Mouse (Mus musculus): ENCODE results near the gene Hmgn3.
"Not testable (repeated sequence)": the region's sequence is repeated elsewhere in the genome, so short reads cannot be mapped to it uniquely, and the experiment has no call there.

Gene Hmgn3

GRCm38 (mm10) chr9:83146446-83147188 is at the start of gene Hmgn3:
Gene Hmgn3 (minus strand): TSS chr9:83146685.
- DNase-seq (ENCODE audit: low spot score in 2 of 2) = peak; percentile 87 to 96

GRCm38 (mm10) chr9:83195765-83196164 is 49.3 kb upstream of the Hmgn3 start:
- no peak for DNase-seq (ENCODE audit: low spot score in 2 of 2)

DNA sequence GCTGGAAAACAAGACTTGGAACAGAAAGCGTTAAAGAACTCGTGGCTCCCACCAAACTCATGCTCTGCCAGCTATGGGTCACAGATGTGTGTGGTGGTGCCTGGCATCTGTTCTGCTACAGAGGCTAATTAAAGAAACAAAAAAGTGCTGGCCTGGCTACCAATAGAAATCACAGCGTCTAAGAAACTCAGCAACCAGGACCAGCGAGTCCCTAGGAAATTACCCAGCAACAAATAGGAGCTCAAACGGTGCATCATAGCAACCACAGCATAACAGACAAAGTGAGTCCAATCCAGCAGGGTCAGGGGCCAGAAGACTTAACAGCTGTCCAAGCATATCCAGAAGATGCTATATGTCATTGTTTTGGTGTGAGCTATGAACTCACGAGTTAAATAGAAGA is 48.5 kb upstream of the Hmgn3 start:
- no peak for DNase-seq (ENCODE audit: low spot score in 2 of 2)

GRCm38 (mm10) chr9:83187752-83188151 is 41.3 kb upstream of the Hmgn3 start:
- DNase-seq (ENCODE audit: low spot score in 2 of 2) = no peak

DNA sequence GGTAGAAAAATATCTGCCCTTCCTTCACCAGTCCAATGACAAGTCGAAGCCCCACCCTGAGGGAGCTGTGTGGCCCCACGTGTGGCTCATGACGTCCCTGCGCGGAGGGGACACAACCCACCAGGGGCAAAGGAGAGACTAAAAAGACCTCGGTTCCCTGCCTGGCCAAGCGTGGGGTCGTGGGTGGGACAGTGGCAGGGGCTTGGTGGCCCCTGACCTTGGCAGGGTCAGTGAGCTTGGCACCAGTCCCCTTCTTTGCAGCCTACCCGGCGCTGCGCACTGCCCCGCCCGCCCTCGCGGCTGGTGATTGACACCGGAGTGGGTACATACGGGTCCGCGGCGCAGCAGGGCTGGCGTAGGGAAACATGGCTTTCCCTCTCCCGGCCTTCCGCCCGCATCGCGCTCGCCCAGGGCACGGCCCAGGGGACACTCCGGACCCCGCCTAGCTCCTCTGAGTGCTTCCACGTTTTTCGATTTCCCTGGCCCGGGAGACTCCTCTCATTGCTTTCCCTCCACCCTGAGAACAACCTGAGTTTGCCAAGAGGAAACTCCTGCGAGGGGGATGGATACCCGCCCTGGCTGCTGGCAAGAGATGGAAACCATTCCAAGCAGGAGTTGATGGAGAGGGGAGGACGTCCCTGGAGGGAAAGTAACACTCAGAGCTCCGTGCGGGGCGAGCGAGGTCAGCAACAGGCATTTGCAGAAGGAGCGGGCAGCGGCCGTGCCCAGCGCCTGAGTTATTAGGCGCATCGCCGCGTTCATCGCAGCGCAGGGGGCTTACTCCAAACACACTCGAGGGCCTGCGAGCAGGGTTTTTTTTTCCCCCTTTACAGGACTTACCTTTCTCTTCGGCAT is 667 bp downstream of the Hmgn3 start:
- DNase-seq (ENCODE audit: low spot score in 2 of 2) = peak; percentile 32 to 78

- no peak for DNase-seq (ENCODE audit: low spot score in 2 of 2)
Observed at GRCm38 (mm10) chr9:83129831-83130230, 16.7 kb downstream of the Hmgn3 start.

DNA sequence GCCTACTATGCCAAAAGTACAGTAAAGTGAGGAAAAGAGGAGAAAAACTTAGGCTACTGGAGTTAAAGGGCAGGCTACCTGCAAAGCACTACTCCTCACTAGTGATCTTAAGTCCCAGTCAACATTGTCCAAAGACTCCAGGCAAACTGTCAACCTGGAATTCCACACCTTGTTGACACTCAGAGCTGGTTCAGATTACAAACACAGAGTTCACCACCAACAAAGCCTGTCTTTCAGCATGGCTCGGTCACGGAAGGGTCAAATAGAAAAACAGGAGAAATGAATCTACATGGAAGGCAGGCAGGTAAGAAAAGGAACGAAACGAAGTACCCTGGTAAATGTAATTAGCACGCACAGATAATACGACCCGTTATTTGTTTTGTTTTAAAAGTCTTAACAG is 18.6 kb downstream of the Hmgn3 start:
- no peak for DNase-seq (ENCODE audit: low spot score in 2 of 2)

DNA sequence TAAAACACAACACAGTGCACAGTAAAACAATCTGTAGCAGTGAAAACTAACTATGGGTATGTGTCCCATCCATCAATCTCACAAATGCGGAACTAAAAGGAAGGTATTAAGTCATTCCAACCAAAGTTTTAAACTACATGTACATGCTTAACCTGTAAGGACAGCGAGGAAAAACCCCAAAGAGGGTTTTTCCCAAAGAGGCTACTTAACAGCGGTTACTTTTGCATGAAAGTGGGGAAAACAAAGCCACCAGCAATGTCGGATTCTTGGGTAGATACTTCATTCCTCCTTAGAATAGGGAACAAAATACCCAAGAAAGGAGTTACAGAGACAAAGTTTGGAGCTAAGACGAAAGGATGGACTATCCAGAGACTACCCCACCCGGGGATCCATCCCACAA is 20.0 kb downstream of the Hmgn3 start:
- DNase-seq (ENCODE audit: low spot score in 2 of 2) = not testable (repeated sequence)

DNA sequence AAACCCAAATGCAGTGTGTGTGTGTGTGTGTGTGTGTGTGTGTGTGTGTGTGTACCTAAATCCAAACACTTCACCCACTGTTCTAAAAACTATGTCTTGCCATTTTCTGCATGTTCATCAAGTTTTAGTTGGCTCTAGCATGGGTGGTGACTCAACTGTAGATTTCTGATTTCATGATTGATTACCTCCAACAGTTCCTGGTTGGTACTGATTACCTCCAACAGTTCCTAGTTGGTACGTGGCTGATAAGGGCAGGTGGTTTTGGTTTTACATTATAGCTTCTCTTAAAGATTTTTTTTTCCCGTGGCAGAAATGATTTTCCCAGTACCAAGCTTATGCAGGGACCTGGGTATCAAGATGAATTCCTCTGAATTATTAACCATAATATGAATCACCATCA is 27.3 kb downstream of the Hmgn3 start:
- no peak for DNase-seq (ENCODE audit: low spot score in 2 of 2)

GRCm38 (mm10) chr9:83117486-83117885 is 29.0 kb downstream of the Hmgn3 start:
- no peak for DNase-seq (ENCODE audit: low spot score in 2 of 2)

GRCm38 (mm10) chr9:83116774-83117474 is 29.6 kb downstream of the Hmgn3 start:
- DNase-seq (ENCODE audit: low spot score in 2 of 2) = no peak

GRCm38 (mm10) chr9:83115676-83116075 is 30.8 kb downstream of the Hmgn3 start:
- DNase-seq (ENCODE audit: low spot score in 2 of 2) = no peak

DNA sequence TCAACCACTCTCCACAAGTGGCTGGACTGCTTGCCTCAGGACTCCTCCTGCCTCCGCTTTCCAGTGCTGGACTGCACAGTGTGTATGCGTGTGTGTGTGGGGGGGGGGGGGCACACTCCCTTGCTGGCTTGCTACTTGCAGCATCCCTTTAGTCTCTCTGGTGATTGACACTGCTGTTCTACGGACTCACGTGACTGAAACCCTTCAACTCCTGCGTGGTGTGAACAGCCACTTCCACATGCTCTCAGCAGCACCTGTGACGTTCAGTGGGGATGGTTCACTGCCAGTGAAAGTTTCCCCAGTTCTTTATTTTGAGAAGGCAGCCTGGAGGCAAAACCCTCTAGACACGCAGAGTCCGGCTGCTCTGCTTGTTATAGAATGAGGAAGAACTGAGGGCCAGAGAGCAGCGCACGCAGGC is 32.7 kb downstream of the Hmgn3 start:
- DNase-seq (ENCODE audit: low spot score in 2 of 2) = no peak

- DNase-seq (ENCODE audit: low spot score in 2 of 2) = no peak
Observed at GRCm38 (mm10) chr9:83112305-83112768, 34.1 kb downstream of the Hmgn3 start.

DNA sequence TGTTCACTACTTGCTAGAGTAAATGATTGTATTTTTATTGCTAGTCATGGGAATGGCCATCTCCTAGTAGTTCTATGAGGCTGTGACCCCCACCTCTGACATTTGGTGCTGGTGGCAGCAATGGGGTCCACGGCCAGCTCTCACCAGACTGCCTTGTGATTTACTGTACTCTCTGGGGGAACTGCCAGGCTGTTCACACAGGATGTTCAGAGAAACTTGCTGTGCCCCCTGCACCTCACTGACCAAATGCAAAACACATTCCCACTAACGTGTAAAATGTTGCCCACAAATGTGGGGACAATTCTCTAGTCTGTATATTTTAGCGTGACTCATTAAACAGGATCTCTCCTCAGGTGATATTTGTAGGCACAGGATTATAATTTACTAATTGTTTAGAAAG is 34.7 kb downstream of the Hmgn3 start:
- no peak for DNase-seq (ENCODE audit: low spot score in 2 of 2)

DNA sequence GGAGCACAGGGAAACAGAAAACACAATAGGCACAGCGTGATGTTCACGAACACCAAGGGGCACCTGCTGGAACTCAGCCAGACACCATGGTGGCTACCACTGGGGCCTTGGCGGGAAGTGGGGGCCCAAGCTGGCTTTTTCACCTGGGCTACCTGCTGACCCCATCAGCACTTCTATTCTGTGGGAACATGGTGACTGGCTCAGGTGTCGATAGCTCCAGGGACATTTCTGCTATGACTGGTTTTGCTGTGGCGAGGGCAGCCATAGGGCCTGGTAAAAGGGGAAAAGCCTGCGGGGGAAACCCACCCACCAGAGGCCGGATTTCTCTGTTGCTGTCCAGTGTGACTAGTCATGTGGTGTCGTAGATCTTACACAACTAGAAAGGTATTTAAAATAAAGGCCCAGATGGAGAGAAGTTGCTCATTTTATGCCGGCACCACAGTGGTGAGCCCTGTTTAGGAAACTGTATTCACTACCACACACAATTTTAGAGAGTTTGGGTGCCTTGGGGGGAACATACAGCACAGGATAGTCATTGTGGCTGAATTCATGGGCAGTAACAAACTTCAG is 35.3 kb downstream of the Hmgn3 start:
- DNase-seq (ENCODE audit: low spot score in 2 of 2) = no peak

- no peak for DNase-seq (ENCODE audit: low spot score in 2 of 2)
Observed at GRCm38 (mm10) chr9:83110406-83111116, 35.9 kb downstream of the Hmgn3 start.

DNA sequence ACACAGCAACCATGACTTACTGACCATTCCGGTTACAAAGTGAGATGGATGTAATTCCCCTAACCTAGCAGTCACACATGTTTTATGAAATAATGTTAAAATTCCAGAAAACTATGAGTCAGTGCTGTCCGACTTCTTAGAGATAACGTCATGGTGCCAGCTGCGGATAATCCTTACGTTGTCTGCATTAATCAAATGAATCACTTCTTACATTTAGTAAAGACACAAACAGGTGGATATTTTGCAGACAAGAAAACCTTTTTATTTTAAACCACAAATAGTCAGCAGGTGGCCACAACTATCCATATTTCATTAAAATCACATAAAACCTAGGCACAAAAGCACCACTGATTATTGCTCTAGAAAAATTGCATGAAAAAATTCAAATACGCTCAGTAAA is 36.8 kb downstream of the Hmgn3 start:
- DNase-seq (ENCODE audit: low spot score in 2 of 2) = no peak

DNA sequence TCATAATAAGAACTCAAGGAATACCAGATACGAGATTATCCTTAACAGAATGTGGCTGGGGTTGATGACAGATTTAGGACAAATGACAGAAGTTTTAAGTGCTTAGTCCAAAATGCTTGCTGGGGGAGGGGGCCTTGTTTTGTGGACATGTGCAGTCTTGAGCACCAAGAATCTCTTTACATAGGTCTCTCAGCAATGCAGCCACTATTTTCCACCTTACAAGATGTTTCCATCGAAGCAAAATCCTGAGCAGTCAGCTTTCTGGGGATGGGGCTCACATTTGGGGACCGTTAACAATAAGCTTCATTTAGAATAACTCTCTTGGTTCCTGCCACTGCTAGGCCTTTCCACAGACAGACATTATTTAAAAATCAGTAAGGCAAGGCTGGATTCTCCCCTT is 37.7 kb downstream of the Hmgn3 start:
- DNase-seq (ENCODE audit: low spot score in 2 of 2) = no peak

- DNase-seq (ENCODE audit: low spot score in 2 of 2) = peak in 1 of 2 experiments; percentile 12
Observed at GRCm38 (mm10) chr9:83103785-83104184, 42.7 kb downstream of the Hmgn3 start.

GRCm38 (mm10) chr9:83101691-83102090 is 44.8 kb downstream of the Hmgn3 start:
- DNase-seq (ENCODE audit: low spot score in 2 of 2) = no peak
